Mouse (Mus musculus) left cerebral cortex, postnatal 25 days (tissue): ENCODE results near the gene Adcy4. TPM values are rescaled to one million over a fixed set of nuclear protein-coding genes. Genes with fewer than 3 reads are reported as not detected.

Experiments
- DNase-seq, 2 experiments: peaks; one replicate each; pipeline ENCODE4 v3.0.0; 2022; ENCODE audit warnings: low spot score in 2 of 2, mixed read lengths in 1 of 2
- intact Hi-C: fragments of 180-260 bp; cut with DNase I; formaldehyde crosslinking; loops from one replicate; pipeline ENCODE4 v1.15.1; 2025
- total RNA-seq, 2 experiments: library from RNA; stranded (reverse); gene quantifications; 2 replicates each; pipeline ENCODE4 v1.2.3; 2021

Gene Adcy4
- total RNA-seq, 2 experiments from 2014 or later, result 3.8 to 7.1 TPM

- DNase-seq, result peak in 1 of 2 experiments; percentile 0
- intact Hi-C loops, result no loop called here
Measured at GRCm38 (mm10) chr14:55793946-55794345, 10.1 kb upstream of the Adcy4 start.

GRCm38 (mm10) chr14:55793461-55793860, 9.6 kb upstream of the Adcy4 start:
- intact Hi-C loops, result no loop called here
- DNase-seq, result peak in 1 of 2 experiments; percentile 0

GRCm38 (mm10) chr14:55788256-55789050, 4.6 kb upstream of the Adcy4 start, which contains the start of gene Ripk3:
Gene Ripk3, minus strand, starts transcription at chr14:55788865.
- intact Hi-C loops, result no loop called here
- DNase-seq, result peak; percentile 0 to 1

GRCm38 (mm10) chr14:55787731-55788130, 3.8 kb upstream of the Adcy4 start:
- DNase-seq, result peak; percentile 0

GRCm38 (mm10) chr14:55785195-55785594, 1.3 kb upstream of the Adcy4 start:
- peak in 1 of 2 experiments; percentile 0 for DNase-seq
- intact Hi-C loops, result no loop called here

More at GRCm38 (mm10) chr14:55787731-55788130, 3.8 kb upstream of the Adcy4 start:
- intact Hi-C loops, result no loop called here

GRCm38 (mm10) chr14:55783171-55783957, 531 bp downstream of the Adcy4 start:
- DNase-seq, result peak; percentile 0 to 1
- intact Hi-C loops, result no loop called here

- intact Hi-C loops, result no loop called here
Measured at GRCm38 (mm10) chr14:55782361-55782960, 1.4 kb downstream of the Adcy4 start.

GRCm38 (mm10) chr14:55781310-55781709, 2.6 kb downstream of the Adcy4 start:
- intact Hi-C loops, result loop anchor here (2.0 kb wide), 2 partner anchors 83 to 137 kb away; no protein-coding TSS in a partner anchor
- DNase-seq, result peak; percentile 50 to 77

More at GRCm38 (mm10) chr14:55782361-55782960, 1.4 kb downstream of the Adcy4 start:
- DNase-seq, result no peak

GRCm38 (mm10) chr14:55780736-55781135, 3.2 kb downstream of the Adcy4 start:
- intact Hi-C loops, result loop anchor here (2.0 kb wide), 2 partner anchors 84 to 138 kb away; no protein-coding TSS in a partner anchor
- DNase-seq, result no peak

GRCm38 (mm10) chr14:55779656-55780055, 4.2 kb downstream of the Adcy4 start:
- intact Hi-C loops, result loop anchor here (2.0 kb wide), 2 partner anchors 85 to 139 kb away; no protein-coding TSS in a partner anchor
- DNase-seq, result no peak

- intact Hi-C loops, result no loop called here
- no peak for DNase-seq
Measured at GRCm38 (mm10) chr14:55778686-55779085, 5.2 kb downstream of the Adcy4 start.

GRCm38 (mm10) chr14:55777806-55778205, 6.1 kb downstream of the Adcy4 start:
- intact Hi-C loops, result no loop called here
- DNase-seq, result no peak

GRCm38 (mm10) chr14:55777176-55777575, 6.7 kb downstream of the Adcy4 start:
- intact Hi-C loops, result no loop called here

GRCm38 (mm10) chr14:55776711-55777110, 7.2 kb downstream of the Adcy4 start:
- intact Hi-C loops, result no loop called here
- DNase-seq, result no peak

More at GRCm38 (mm10) chr14:55777176-55777575, 6.7 kb downstream of the Adcy4 start:
- no peak for DNase-seq

GRCm38 (mm10) chr14:55769087-55769703, 14.7 kb downstream of the Adcy4 start:
- no peak for DNase-seq
- intact Hi-C loops, result no loop called here

GRCm38 (mm10) chr14:55768555-55768954, 15.3 kb downstream of the Adcy4 start:
- intact Hi-C loops, result no loop called here
- DNase-seq, result no peak

- intact Hi-C loops, result no loop called here
- DNase-seq, result peak; percentile 36 to 37
Measured at GRCm38 (mm10) chr14:55767519-55768414, 16.1 kb downstream of the Adcy4 start.

- intact Hi-C loops, result no loop called here
Measured at GRCm38 (mm10) chr14:55765696-55766095, 18.2 kb downstream of the Adcy4 start, which contains the start of gene Ltb4r1. Gene Ltb4r1, plus strand, starts transcription at chr14:55765962.

More at GRCm38 (mm10) chr14:55765696-55766095, 18.2 kb downstream of the Adcy4 start, which contains the start of gene Ltb4r1:
- no peak for DNase-seq
